Mouse (Mus musculus) layer of hippocampus, adult 9-10 months (tissue): ENCODE results near the gene Nav2.

ENCODE experiments used
- DNase-seq: peaks from one replicate; pipeline ENCODE4 v3.0.0; 2022; ENCODE audit warnings: low spot score

Gene Nav2

DNA sequence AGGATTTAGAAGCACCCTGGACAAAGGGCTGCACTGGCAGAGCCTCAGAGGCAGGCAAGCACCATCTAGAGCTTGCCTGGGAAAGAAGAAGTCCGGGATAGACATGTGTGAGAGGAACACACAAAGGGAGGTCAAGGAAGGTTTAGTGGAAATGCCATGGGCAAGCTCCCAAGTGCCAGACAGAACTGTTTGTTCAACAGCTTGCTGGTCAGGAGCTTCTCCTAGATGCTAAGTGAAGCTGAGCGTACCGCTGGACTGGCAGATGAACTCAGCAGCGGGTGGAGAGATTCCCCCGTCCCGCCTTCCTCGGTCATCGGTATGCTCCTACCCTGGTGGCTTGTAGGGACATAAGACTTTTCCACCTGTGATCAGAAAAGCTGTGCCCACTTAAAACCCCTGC, 654.3 kb downstream of the Nav2 start:
- no peak for DNase-seq

DNA sequence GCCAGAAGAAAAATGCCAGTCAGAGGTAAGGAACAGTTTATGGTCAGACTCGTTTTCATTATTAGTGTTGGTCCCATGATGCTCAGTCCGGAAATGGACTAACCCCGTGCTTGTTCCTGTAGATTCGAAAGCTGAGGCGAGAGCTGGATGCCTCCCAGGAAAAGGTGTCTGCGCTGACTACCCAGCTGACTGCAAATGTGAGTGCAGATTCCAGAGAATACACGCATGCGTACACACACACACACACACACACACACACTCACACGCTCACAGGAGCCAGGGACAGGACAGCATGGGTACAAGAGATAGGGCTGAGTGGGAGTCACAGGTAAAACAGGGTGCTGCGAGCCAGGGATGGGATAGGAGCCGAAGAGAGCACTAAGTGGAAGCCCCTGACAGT, 656.6 kb downstream of the Nav2 start:
- DNase-seq = no peak

DNA sequence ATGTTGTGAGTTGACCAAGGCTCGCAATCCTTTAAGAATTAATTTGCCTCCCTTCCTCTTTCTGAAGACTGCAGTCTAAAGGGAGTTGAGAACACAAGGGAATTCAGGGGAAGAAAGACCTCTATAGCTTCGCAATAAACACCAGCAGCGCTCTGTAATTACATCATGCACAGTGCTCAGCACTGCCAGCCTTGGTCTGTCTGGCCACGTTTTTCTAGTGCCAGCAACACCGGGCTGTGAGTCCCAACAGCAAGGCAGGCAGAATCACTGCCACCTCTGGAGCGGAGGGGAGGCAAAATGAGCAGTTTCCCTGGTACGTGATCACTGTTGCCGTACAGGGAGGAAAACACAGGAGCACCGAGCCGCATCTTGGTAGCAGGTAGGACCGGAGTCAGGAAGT, 657.3 kb downstream of the Nav2 start:
- DNase-seq = no peak

DNA sequence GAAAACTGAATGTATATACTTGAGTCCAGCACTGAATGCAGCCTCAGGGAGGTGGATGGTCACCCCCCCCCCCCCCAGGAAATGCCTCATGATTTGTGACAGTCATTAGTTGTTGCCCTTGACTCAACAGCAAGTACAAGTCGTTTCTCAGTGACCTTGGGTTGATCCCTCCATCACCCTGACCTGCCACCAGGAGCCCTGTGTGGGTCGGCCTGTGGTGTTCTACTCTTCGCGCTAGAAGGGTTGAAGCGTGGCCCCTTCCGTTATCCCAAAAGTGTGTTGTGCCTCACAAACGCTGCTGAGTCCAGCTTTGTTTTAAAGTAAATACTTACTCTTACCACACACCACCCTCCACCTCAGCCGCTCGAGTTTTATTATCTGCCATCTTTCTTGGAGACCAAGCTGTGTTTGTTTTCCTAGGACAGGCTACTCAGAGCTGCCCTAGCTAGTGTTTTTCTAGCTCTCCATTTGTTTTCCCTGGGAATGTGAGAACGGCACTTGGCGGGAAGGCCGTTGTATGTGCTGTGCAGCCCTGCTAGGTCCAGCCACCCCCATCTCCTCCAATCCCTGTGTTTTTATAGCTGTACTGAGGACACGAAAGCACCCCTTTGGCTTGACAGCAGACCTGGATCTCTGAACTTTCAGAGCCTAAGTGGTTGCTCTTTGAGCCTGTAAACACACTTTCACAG, 659.0 kb downstream of the Nav2 start:
- DNase-seq = no peak

- peak; percentile 53 for DNase-seq
Observed at GRCm38 (mm10) chr7:49569646-49570045, 661.1 kb downstream of the Nav2 start.

DNA sequence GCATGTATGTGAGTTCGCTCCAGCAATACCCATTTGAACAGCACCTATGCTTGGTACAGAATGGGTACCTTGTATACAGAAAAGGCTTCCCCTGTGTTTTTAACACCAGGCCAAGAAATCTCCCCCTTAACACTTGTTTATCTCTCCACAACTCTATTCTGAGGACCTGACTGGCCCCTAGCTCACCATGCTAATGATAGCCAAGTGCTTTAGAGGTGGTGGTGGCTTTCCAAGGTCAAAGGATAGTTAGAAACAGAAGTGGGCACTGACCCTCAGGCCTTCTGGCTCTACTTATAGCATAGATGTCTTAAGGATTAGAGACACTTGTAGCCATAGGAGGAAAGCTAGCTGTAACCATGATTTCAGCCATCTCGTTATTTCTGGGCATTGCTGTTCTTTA, 663.1 kb downstream of the Nav2 start:
- DNase-seq = no peak

GRCm38 (mm10) chr7:49575226-49575625, 666.7 kb downstream of the Nav2 start:
- DNase-seq = no peak

GRCm38 (mm10) chr7:49577096-49577495, 668.6 kb downstream of the Nav2 start:
- DNase-seq = no peak

DNA sequence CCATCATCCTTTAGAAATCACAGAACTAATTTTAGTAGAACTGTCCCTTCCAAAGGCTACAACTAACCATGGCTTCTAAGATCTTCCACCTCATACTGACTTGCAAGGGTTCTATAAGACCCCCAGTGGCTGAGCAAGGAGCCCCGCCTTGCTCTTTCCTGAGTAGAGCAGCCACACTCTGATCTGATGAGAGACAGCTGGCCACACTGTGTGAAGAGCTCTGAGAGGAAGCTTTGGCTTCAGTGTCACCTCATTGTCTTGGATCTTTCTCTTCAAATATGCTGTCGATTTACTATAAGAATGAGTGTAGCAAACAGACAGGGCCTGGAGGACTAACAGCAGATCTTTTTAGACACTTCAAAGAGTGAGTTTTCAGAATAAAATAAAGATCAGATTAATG, 673.4 kb downstream of the Nav2 start:
- no peak for DNase-seq

GRCm38 (mm10) chr7:49582551-49582950, 674.0 kb downstream of the Nav2 start:
- DNase-seq = no peak

GRCm38 (mm10) chr7:49583176-49583575, 674.7 kb downstream of the Nav2 start:
- no peak for DNase-seq

- DNase-seq = no peak
Observed at GRCm38 (mm10) chr7:49586530-49587120, 678.1 kb downstream of the Nav2 start.

DNA sequence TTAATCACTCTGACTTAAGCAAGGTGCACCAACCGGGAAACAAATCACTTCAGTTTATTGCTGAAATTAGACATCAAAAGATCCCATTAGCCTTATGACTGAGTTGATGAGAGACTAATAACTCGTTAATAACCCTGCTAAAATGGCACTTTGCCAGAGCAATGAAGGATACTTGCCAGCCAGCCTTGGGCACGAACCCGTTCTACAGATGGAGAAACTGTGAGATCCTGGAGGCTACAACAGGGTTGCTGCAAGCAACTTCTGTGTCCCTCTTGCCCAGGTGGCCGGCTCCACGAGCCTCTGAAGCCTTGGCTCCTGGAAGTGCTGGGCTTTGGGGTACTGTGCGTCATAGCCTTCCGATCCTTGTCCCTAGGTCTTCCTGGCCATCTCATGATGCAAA, 681.1 kb downstream of the Nav2 start:
- no peak for DNase-seq

DNA sequence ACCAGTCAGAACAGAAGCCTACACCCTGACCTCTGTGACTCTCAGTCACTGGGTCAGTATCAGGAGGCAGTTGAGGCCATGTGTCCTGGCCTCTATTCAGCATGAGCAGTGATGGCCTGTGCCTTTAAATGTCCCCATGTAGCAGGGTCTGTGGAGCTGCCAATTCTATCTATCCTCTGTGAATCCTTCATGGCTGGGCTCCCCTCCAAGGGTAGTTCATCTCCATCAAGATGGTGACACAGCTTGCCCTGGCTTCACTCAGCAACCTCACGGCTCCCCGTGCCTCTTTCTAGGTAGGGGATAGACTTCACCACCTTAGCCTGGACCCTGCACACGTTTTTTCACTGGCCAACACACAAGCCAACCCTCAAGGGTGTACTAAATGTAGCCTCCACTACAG, 689.3 kb downstream of the Nav2 start:
- no peak for DNase-seq

DNA sequence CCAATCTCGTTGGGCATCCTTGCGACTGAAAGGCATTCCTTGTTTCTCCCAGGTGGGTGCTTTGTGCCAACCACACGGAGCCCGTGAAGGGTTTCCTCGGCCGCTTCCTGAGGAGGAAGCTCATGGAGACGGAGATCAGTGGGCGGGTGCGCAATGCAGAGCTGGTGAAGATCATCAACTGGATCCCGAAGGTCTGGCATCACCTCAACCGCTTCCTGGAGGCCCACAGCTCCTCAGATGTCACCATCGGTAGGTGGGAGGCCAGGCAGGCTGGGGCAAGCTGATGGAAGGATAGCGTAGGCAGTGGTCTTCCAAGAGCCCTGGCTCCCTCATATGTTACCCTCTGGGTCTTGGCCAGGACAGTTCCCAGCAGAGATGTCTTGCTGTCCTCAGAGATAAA, 689.7 kb downstream of the Nav2 start:
- no peak for DNase-seq

GRCm38 (mm10) chr7:49599950-49600349, 691.4 kb downstream of the Nav2 start:
- DNase-seq = no peak

- peak; percentile 71 for DNase-seq
Observed at GRCm38 (mm10) chr7:49601191-49601975, 692.9 kb downstream of the Nav2 start.

DNA sequence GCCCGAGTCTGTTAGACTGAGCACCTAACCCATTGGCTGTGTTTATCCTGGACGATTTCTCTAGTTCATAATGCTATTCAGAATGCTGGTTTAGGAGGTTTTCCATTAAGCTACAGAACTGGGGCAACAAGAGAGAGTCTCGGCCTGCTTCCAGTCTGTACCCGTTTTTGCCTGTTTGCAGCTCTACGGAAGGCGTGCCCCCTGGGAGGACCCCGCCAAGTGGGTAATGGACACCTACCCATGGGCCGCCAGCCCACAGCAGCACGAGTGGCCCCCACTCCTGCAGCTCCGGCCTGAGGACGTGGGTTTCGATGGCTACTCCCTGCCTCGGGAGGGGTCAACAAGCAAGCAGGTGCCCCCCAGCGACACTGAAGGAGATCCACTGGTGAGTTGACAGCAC, 695.7 kb downstream of the Nav2 start:
- DNase-seq = no peak

DNA sequence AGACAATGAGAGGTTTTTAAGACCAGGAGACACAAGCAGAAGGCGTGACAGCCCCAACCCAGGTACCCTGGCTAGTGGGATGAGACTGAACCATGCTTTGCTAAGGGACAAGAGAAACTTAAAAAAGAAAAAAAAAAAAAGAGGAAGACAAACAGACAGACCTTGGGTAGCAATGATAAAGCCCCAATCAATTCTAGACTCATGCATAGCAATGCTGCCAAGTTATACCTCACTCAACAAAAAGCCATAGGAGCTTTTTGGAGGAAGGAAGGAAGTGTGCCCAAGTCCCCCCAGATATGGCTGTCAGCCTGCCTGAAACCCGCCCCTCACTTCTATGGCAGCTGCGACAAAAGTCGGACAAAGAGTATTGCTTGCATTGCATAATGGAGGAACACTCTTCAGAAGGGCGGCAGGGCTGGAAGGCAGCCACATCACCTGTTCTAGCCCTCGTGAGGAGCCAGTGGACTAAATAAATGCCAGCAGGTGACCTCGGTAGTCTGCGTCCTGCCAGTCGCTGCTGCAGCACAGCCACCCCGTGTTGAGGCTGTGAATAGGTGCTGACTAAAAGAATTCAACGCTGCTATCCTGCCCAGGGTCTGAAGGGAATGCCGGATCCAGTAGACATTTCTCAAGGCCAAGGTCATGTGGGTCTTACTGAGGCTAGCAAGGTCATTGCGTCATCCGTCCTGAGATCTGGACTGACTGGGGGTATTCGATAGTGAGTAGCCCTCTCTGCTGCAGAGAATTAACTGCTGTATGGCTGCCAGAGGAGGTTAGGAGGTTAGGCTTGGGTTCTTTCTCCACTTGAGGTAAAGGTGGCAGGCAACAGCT, 696.7 kb downstream of the Nav2 start:
- no peak for DNase-seq

DNA sequence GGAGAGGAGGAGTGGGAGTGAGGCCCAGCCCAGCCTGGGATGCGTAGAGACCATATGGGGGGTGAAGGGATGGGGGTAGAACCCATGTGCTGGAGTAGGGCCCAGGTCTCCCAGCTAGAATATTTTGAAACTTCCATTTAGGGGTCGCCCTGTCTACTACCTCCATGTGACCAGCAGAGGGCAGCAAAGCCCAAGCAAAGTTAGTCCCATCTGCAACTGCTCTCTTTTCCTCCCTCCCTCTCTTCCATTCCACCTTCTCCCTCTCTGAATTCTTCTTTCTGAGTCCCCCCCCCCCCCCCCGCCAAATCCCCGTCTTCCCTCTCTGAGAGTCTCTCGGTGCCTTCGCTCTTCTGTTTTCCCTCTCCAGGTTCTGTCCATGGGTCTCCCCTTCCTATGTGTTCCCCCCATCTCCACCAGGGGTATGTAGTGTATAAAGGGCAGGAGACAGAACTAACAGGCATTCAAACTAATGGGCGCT, 707.8 kb downstream of the Nav2 start:
- DNase-seq = no peak

GRCm38 (mm10) chr7:49617087-49617486, 708.6 kb downstream of the Nav2 start:
- DNase-seq = no peak

DNA sequence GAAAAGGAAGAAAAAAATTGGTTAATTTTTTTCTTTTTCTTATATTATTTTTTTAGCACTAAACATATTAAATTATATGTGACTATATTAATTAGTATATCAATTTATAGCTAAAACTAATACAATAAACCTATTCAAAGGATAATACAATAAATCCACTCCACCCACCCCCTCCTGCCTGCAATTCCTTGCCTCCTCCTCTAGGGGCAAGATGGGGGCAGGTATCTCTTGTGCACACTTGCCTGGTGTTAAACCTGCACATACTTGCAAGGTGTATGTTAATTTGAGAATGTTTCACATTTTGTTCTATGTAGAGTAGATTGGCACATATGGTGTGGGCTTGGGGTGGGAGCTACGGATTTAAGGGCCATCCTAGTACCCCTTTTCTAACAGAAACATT, 711.6 kb downstream of the Nav2 start:
- DNase-seq = no peak
